Mouse (Mus musculus): Measurements from ENCODE around the gene Lemd1.

- TF ChIP-seq CTCF (IDR thresholded peaks at IDR 0.05; ENCODE audit: borderline replicate concordance, control insufficient read depth, extremely low read depth, insufficient read depth, low read length, poor library complexity) = no peak
- no peak for TF ChIP-seq POLR2A (IDR thresholded peaks at IDR 0.05; ENCODE audit: control insufficient read depth, extremely low read depth, insufficient read depth, low read length, poor library complexity)
Observed at GRCm38 (mm10) chr1:132283018-132283417, 91.8 kb downstream of the Lemd1 start.
